Mouse (Mus musculus): ENCODE measurements around the gene Fnbp4.

Gene Fnbp4

GRCm38 (mm10) chr2:90745053-90745678, at the start of gene Fnbp4:
Gene Fnbp4, plus strand, starts transcription at chr2:90745370.
- CTCF ChIA-PET = no interaction called here

- CTCF ChIA-PET = no interaction called here
These were observed 44.2 kb upstream of the Fnbp4 start for GRCm38 (mm10) chr2:90700943-90701342.

GRCm38 (mm10) chr2:90708548-90708947, 36.6 kb upstream of the Fnbp4 start:
- CTCF ChIA-PET = no interaction called here

- CTCF ChIA-PET = interaction anchor here (0.6 to 0.7 kb wide), 2 partner anchors 235 to 253 kb away, joined by 3 read pairs; no protein-coding TSS in a partner anchor
These were observed 29.5 kb upstream of the Fnbp4 start for GRCm38 (mm10) chr2:90715555-90716092.

- CTCF ChIA-PET = no interaction called here
These were observed 27.8 kb upstream of the Fnbp4 start for GRCm38 (mm10) chr2:90717366-90717765.

- CTCF ChIA-PET = no interaction called here
These were observed 27.2 kb upstream of the Fnbp4 start for GRCm38 (mm10) chr2:90717948-90718347.

GRCm38 (mm10) chr2:90726818-90727217, 18.4 kb upstream of the Fnbp4 start:
- CTCF ChIA-PET = no interaction called here

- CTCF ChIA-PET = interaction anchor here (0.7 kb wide), 1 partner anchor 200 kb away, joined by 3 read pairs; no protein-coding TSS in a partner anchor
These were observed 9.8 kb upstream of the Fnbp4 start for GRCm38 (mm10) chr2:90735326-90735725.

GRCm38 (mm10) chr2:90738801-90739200, 6.4 kb upstream of the Fnbp4 start:
- CTCF ChIA-PET = interaction anchor here (0.7 to 0.8 kb wide), 2 partner anchors 104 to 199 kb away, joined by 3 read pairs; no protein-coding TSS in a partner anchor

- CTCF ChIA-PET = interaction anchor here (0.7 to 0.8 kb wide), 2 partner anchors 104 to 199 kb away, joined by 3 read pairs; no protein-coding TSS in a partner anchor
These were observed 5.8 kb upstream of the Fnbp4 start for GRCm38 (mm10) chr2:90739327-90739726.

- CTCF ChIA-PET = interaction anchor here (0.8 kb wide), 1 partner anchor 281 kb away, joined by 3 read pairs; no protein-coding TSS in a partner anchor
These were observed 5.2 kb upstream of the Fnbp4 start for GRCm38 (mm10) chr2:90739921-90740320.

GRCm38 (mm10) chr2:90744285-90745052, 701 bp upstream of the Fnbp4 start:
- CTCF ChIA-PET = no interaction called here

- CTCF ChIA-PET = interaction anchor here (0.6 kb wide), 1 partner anchor 15 kb away, joined by 3 read pairs; no protein-coding TSS in a partner anchor
These were observed 769 bp downstream of the Fnbp4 start for GRCm38 (mm10) chr2:90745740-90746537.

GRCm38 (mm10) chr2:90746538-90746865, 1.3 kb downstream of the Fnbp4 start:
- CTCF ChIA-PET = interaction anchor here (0.6 kb wide), 1 partner anchor 15 kb away, joined by 3 read pairs; no protein-coding TSS in a partner anchor

- CTCF ChIA-PET = no interaction called here
These were observed 2.0 kb downstream of the Fnbp4 start for GRCm38 (mm10) chr2:90747131-90747530.

- CTCF ChIA-PET = interaction anchor here (0.6 kb wide), 1 partner anchor 359 kb away, joined by 6 read pairs; no protein-coding TSS in a partner anchor
These were observed 4.7 kb downstream of the Fnbp4 start for GRCm38 (mm10) chr2:90749676-90750459.

GRCm38 (mm10) chr2:90753565-90753964, 8.4 kb downstream of the Fnbp4 start:
- CTCF ChIA-PET = no interaction called here

- CTCF ChIA-PET = interaction anchor here (0.5 kb wide), 1 partner anchor 325 kb away, joined by 7 read pairs; no protein-coding TSS in a partner anchor
These were observed 9.0 kb downstream of the Fnbp4 start for GRCm38 (mm10) chr2:90754188-90754587.

- CTCF ChIA-PET = interaction anchor here (0.6 kb wide), 1 partner anchor 9 kb away, joined by 4 read pairs; no protein-coding TSS in a partner anchor
These were observed 20.0 kb downstream of the Fnbp4 start for GRCm38 (mm10) chr2:90765123-90765522.

- CTCF ChIA-PET = interaction anchor here (0.7 kb wide), 2 partner anchors 13 to 130 kb away, joined by 3 to 4 read pairs; no protein-coding TSS in a partner anchor
These were observed 36.2 kb downstream of the Fnbp4 start for GRCm38 (mm10) chr2:90781323-90781722.

- CTCF ChIA-PET = interaction anchor here (0.7 kb wide), 2 partner anchors 14 to 130 kb away, joined by 3 to 4 read pairs; no protein-coding TSS in a partner anchor
These were observed 36.8 kb downstream of the Fnbp4 start for GRCm38 (mm10) chr2:90781938-90782337.

Measured in spleen, embryonic (tissue).